Mouse (Mus musculus): ENCODE measurements around the gene Rfxap. TPM values are rescaled to one million over a fixed set of nuclear protein-coding genes. Genes with fewer than 3 reads are reported as not detected.
A peak's percentile ranks its signal among the peaks of the same experiment; 100 is the strongest.

Gene Rfxap
- polyA plus RNA-seq, 1 experiment: 16.7 TPM

DNA sequence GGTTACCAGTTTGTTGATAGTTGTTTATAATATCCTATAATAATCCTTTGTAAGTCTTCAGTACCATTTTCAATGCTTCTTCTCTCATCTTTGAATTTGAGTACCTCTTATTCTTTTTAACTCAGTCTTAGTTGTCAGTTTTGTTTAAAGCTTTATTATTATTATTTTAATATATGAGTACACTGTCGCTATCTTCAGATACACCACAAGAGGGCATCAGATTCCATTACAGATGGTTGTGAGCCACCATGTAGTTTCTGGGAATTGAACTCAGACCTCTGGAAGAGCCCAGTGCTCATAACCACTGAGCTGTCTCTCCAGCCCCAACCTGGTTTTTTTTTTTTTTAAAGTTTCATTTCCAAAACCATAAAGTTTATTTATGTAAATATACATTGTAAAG lies 4.0 kb upstream of the Rfxap start:
- Histone ChIP-seq H3K4me1 (ENCODE audit: control insufficient read depth, insufficient read depth, low read length) (no peaks in the 10 kb centered on the region; the same call in 1 of the 2 replicates), H3K36me3 (ENCODE audit: control insufficient read depth, insufficient read depth, low read length) (no peaks in the 10 kb centered on the region), H3K4me3 (ENCODE audit: insufficient read depth, low read depth, low read length) (no peak overlapping the region), H3K27ac (ENCODE audit: insufficient read depth, low read depth, low read length) (no peak overlapping the region), H3K27me3 (replicated peaks; ENCODE audit: control insufficient read depth, insufficient read depth, low read length) (no peaks in the 10 kb centered on the region)
- no peak for DNase-seq
- WGBS: 54% methylated on average over 1 of the region's 1 CpGs
- TF ChIP-seq POLR2A (IDR thresholded peaks at IDR 0.05; ENCODE audit: low read depth, low read length) (no peak), CTCF (conservative IDR thresholded peaks at IDR 0.05; ENCODE audit: insufficient read depth, insufficient read length, low read depth, low read length) (no peak)

DNA sequence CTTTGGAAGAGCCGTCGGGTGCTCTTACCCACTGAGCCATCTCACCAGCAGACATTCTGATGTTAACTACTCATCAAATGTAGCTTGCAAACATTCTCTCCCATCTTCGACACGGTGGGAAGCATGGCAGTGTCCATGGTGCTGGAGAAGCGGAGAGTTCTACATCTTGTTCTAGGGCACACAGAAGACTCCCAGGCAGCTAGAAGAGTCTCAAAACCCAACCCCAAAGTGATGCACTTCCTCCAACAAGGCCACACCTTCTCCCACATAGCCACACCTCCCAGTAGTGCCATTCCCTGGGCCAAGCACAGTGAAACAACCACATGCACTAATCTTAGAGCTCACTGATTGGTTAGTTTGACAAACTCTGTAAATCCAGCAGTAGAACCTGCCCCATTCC lies 1.5 kb upstream of the Rfxap start:
- no peaks in the 10 kb centered on the region for H3K27me3 ChIP-seq (replicated peaks; ENCODE audit: control insufficient read depth, insufficient read depth, low read length)
- no peak overlapping the region for H3K4me3 ChIP-seq (ENCODE audit: insufficient read depth, low read depth, low read length)
- peaks cover 7% of the 10 kb centered on the region; the same call in 1 of the 2 replicates for H3K4me1 ChIP-seq (ENCODE audit: control insufficient read depth, insufficient read depth, low read length)
- WGBS: 66% methylated on average over 5 of the region's 5 CpGs
- H3K27ac ChIP-seq (ENCODE audit: insufficient read depth, low read depth, low read length): no peak overlapping the region
- no peak for DNase-seq
- TF ChIP-seq POLR2A (IDR thresholded peaks at IDR 0.05; ENCODE audit: low read depth, low read length): no peak
- no peak for TF ChIP-seq CTCF (conservative IDR thresholded peaks at IDR 0.05; ENCODE audit: insufficient read depth, insufficient read length, low read depth, low read length)
- H3K36me3 ChIP-seq (ENCODE audit: control insufficient read depth, insufficient read depth, low read length): peaks cover 2% of the 10 kb centered on the region; the same call in 1 of the 2 replicates

DNA sequence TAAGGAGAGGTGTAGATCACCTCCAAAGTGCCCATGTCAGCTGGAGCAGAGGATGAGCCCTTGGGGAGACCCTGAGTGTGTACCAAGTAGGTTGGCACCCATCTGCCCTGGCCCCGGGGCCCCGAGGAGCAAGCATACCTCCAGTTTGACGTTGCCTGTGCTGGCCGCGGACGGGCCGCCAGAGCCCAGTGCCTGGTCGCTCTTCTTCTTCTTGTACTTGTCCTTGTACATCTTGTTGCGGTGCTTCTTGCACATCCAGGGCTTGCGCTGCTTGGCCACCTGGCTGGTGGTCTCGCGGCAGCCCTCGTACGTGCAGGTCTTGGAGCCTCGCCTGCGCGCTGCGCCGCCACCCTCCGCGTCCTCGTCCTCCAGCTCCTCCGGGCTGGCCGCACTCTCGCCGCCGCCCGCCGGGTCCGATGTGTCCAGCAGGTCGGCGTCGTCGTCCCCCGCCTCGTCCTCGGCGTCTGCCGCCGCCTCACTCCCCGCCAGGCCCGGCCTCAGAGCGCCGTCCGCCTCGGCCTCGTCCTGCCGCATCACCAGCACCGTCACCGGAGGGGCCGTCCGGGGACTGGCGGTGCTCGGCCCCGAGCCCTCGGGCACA lies 430 bp downstream of the Rfxap start:
- DNase-seq: no peak

GRCm38 (mm10) chr3:54803713-54804112 lies 3.9 kb downstream of the Rfxap start:
- no peak for DNase-seq
- 91% methylated on average over 8 of the region's 8 CpGs for WGBS
- Histone ChIP-seq H3K4me3 (ENCODE audit: insufficient read depth, low read depth, low read length) (no peak overlapping the region), H3K36me3 (ENCODE audit: control insufficient read depth, insufficient read depth, low read length) (peaks cover 2% of the 10 kb centered on the region; the same call in 1 of the 2 replicates), H3K4me1 (ENCODE audit: control insufficient read depth, insufficient read depth, low read length) (peaks cover 7% of the 10 kb centered on the region; the same call in 1 of the 2 replicates), H3K27me3 (replicated peaks; ENCODE audit: control insufficient read depth, insufficient read depth, low read length) (no peaks in the 10 kb centered on the region), H3K27ac (ENCODE audit: insufficient read depth, low read depth, low read length) (no peak overlapping the region)
- TF ChIP-seq CTCF (conservative IDR thresholded peaks at IDR 0.05; ENCODE audit: insufficient read depth, insufficient read length, low read depth, low read length) (no peak), POLR2A (IDR thresholded peaks at IDR 0.05; ENCODE audit: low read depth, low read length) (no peak)

More for the DNA sequence above, 430 bp downstream of the Rfxap start:
- Histone ChIP-seq H3K27ac (ENCODE audit: insufficient read depth, low read depth, low read length) (peak overlapping the region; percentile 79), H3K27me3 (replicated peaks; ENCODE audit: control insufficient read depth, insufficient read depth, low read length) (no peaks in the 10 kb centered on the region), H3K4me3 (ENCODE audit: insufficient read depth, low read depth, low read length) (peak overlapping the region; percentile 97), H3K36me3 (ENCODE audit: control insufficient read depth, insufficient read depth, low read length) (peaks cover 2% of the 10 kb centered on the region; the same call in 1 of the 2 replicates), H3K4me1 (ENCODE audit: control insufficient read depth, insufficient read depth, low read length) (peaks cover 7% of the 10 kb centered on the region; the same call in 1 of the 2 replicates)
- WGBS: 1% methylated on average over 56 of the region's 56 CpGs
- TF ChIP-seq POLR2A (IDR thresholded peaks at IDR 0.05; ENCODE audit: low read depth, low read length): no peak
- TF ChIP-seq CTCF (conservative IDR thresholded peaks at IDR 0.05; ENCODE audit: insufficient read depth, insufficient read length, low read depth, low read length): no peak

GRCm38 (mm10) chr3:54797211-54797610 lies 10.4 kb downstream of the Rfxap start:
- Histone ChIP-seq H3K4me1 (ENCODE audit: control insufficient read depth, insufficient read depth, low read length) (no peaks in the 10 kb centered on the region), H3K27me3 (replicated peaks; ENCODE audit: control insufficient read depth, insufficient read depth, low read length) (no peaks in the 10 kb centered on the region), H3K36me3 (ENCODE audit: control insufficient read depth, insufficient read depth, low read length) (no peaks in the 10 kb centered on the region), H3K4me3 (ENCODE audit: insufficient read depth, low read depth, low read length) (no peak overlapping the region), H3K27ac (ENCODE audit: insufficient read depth, low read depth, low read length) (no peak overlapping the region)
- peak; percentile 53 for DNase-seq
- TF ChIP-seq CTCF (conservative IDR thresholded peaks at IDR 0.05; ENCODE audit: insufficient read depth, insufficient read length, low read depth, low read length) (peak; percentile 64), POLR2A (IDR thresholded peaks at IDR 0.05; ENCODE audit: low read depth, low read length) (no peak)
- 35% methylated on average over 16 of the region's 16 CpGs for WGBS

- Histone ChIP-seq H3K27ac (ENCODE audit: insufficient read depth, low read depth, low read length) (no peak overlapping the region), H3K27me3 (replicated peaks; ENCODE audit: control insufficient read depth, insufficient read depth, low read length) (no peaks in the 10 kb centered on the region), H3K4me1 (ENCODE audit: control insufficient read depth, insufficient read depth, low read length) (no peaks in the 10 kb centered on the region), H3K4me3 (ENCODE audit: insufficient read depth, low read depth, low read length) (no peak overlapping the region), H3K36me3 (ENCODE audit: control insufficient read depth, insufficient read depth, low read length) (no peaks in the 10 kb centered on the region)
- TF ChIP-seq CTCF (conservative IDR thresholded peaks at IDR 0.05; ENCODE audit: insufficient read depth, insufficient read length, low read depth, low read length) (peak; percentile 34; the same call in 1 of the 2 replicates), POLR2A (IDR thresholded peaks at IDR 0.05; ENCODE audit: low read depth, low read length) (no peak)
- 95% methylated on average over 1 of the region's 1 CpGs for WGBS
- peak; percentile 42 for DNase-seq
Observed at GRCm38 (mm10) chr3:54795806-54796205, 11.8 kb downstream of the Rfxap start.

- no peaks in the 10 kb centered on the region for H3K4me1 ChIP-seq (ENCODE audit: control insufficient read depth, insufficient read depth, low read length)
- no peak for TF ChIP-seq POLR2A (IDR thresholded peaks at IDR 0.05; ENCODE audit: low read depth, low read length)
- no peak for TF ChIP-seq CTCF (conservative IDR thresholded peaks at IDR 0.05; ENCODE audit: insufficient read depth, insufficient read length, low read depth, low read length)
- WGBS: 93% methylated on average over 5 of the region's 5 CpGs
Observed at GRCm38 (mm10) chr3:54795379-54795778, 12.2 kb downstream of the Rfxap start.

More at GRCm38 (mm10) chr3:54795379-54795778, 12.2 kb downstream of the Rfxap start:
- Histone ChIP-seq H3K4me3 (ENCODE audit: insufficient read depth, low read depth, low read length) (no peak overlapping the region), H3K27ac (ENCODE audit: insufficient read depth, low read depth, low read length) (no peak overlapping the region), H3K36me3 (ENCODE audit: control insufficient read depth, insufficient read depth, low read length) (no peaks in the 10 kb centered on the region), H3K27me3 (replicated peaks; ENCODE audit: control insufficient read depth, insufficient read depth, low read length) (no peaks in the 10 kb centered on the region)
- no peak for DNase-seq

Measured in kidney, adult 2 months (tissue).